In the genomic region with DNA sequence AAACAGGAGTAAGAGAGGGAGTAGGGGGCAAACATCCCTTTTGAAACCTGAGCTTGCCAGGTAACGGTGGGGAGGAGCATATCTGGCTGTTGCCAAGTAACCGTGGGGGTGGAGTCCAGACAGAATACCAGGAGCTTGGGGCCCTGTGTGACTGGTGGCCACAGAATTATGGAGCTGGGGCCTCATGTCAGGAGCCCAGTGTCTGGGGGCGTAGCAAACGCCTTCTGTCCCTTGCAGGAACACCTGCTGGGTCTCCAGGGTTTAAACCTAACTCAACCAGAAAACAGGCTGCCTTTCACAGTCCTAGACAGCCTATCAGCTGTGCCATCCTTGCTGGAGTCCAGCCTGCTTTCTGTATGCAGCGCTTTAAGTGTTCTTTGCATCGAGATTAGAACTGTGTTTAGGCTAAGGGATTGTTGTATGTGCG, we compare ENCODE assay signal across 8 mouse cellular contexts. TPM values are rescaled to one million over a fixed set of nuclear protein-coding genes. Genes with fewer than 3 reads are reported as not detected.
A peak's percentile ranks its signal among the peaks of the same experiment; 100 is the strongest.
DNase-seq lines count a peak whose midpoint lies in the region; ATAC-seq and TF ChIP-seq lines count a peak whose summit lies in the region.

No protein-coding gene starts in this region.

- peak overlapping the region; percentile 29; the same call in 1 of the 2 replicates for H3K9ac ChIP-seq in lung, embryonic 14.5 days
- no peak overlapping the region for H3K9ac ChIP-seq in liver, embryonic 14.5 days (replicated peaks)
- H3K9ac ChIP-seq in stomach, embryonic 15.5 days, result no peak overlapping the region

- H3K9me3 ChIP-seq in lung, embryonic 14.5 days (ENCODE audit: low read depth, low read length), result no peaks in the 10 kb centered on the region
- H3K9me3 ChIP-seq in liver, embryonic 14.5 days (ENCODE audit: control insufficient read depth, low read length), result no peaks in the 10 kb centered on the region
- H3K9me3 ChIP-seq in stomach, embryonic 15.5 days, result no peaks in the 10 kb centered on the region

- peaks cover 15% of the 10 kb centered on the region; the same call in 1 of the 2 replicates for H3K36me3 ChIP-seq in lung, embryonic 14.5 days (ENCODE audit: insufficient read depth)
- H3K36me3 ChIP-seq in liver, embryonic 14.5 days (replicated peaks; ENCODE audit: control insufficient read depth, insufficient read depth, low read depth), result no peaks in the 10 kb centered on the region
- no peaks in the 10 kb centered on the region for H3K36me3 ChIP-seq in stomach, embryonic 15.5 days

- H3K27me3 ChIP-seq in lung, embryonic 14.5 days (ENCODE audit: insufficient read depth, low read length), result no peaks in the 10 kb centered on the region
- no peaks in the 10 kb centered on the region for H3K27me3 ChIP-seq in liver, embryonic 14.5 days (ENCODE audit: control insufficient read depth, insufficient read depth, low read length)
- H3K27me3 ChIP-seq in stomach, embryonic 15.5 days (replicated peaks), result no peaks in the 10 kb centered on the region

- peak; percentile 56 for ATAC-seq in lung, embryonic 14.5 days (ENCODE audit: insufficient read depth)
- ATAC-seq in liver, embryonic 14.5 days (ENCODE audit: insufficient read depth), result peak; percentile 28; the same call in 1 of the 2 replicates
- ATAC-seq in stomach, embryonic 15.5 days (ENCODE audit: insufficient read depth, low FRiP score, low read depth), result peak; percentile 63
- ATAC-seq in granulocyte monocyte progenitor cell, adult 5-6 weeks (replicated peaks; ENCODE audit: poor library complexity, severe bottlenecking), result no peak

- peak; percentile 72 for DNase-seq in lung, embryonic 14.5 days
- DNase-seq in lung, postnatal 25 days (ENCODE audit: low spot score), result no peak
- DNase-seq in forelimb bud, embryonic 11.5 days (ENCODE audit: low read depth, low spot score), result peak; percentile 69
- no peak for DNase-seq in liver, embryonic 14.5 days (ENCODE audit: low read depth in 3 of 3, low spot score in 3 of 3)
- DNase-seq in spleen, adult 12 weeks (ENCODE audit: low spot score), result no peak
- DNase-seq in left cerebral cortex, adult 11 months (ENCODE audit: low spot score), result no peak

- no peak overlapping the region for H3K4me3 ChIP-seq in lung, embryonic 14.5 days (ENCODE audit: low read depth, low read length)
- H3K4me3 ChIP-seq in liver, embryonic 14.5 days (ENCODE audit: insufficient read depth in 1 of 2, low read depth in 2 of 2, low read length in 2 of 2), result no peak overlapping the region
- H3K4me3 ChIP-seq in stomach, embryonic 15.5 days (replicated peaks), result no peak overlapping the region

- WGBS in lung, embryonic 14.5 days, result 22% methylated on average over 7 of the region's 7 CpGs
- WGBS in liver, embryonic 14.5 days (ENCODE audit: insufficient replicate concordance), result 44% methylated on average over 7 of the region's 7 CpGs
- WGBS in stomach, embryonic 15.5 days, result 27% methylated on average over 7 of the region's 7 CpGs

- no peak for TF ChIP-seq CTCF in lung, embryonic 14.5 days (IDR thresholded peaks at IDR 0.05; ENCODE audit: low read depth)
- no peak for TF ChIP-seq CTCF in liver, embryonic 14.5 days (IDR thresholded peaks at IDR 0.05; ENCODE audit: low read depth)

- TF ChIP-seq EP300 in liver, embryonic 14.5 days (IDR thresholded peaks at IDR 0.05; ENCODE audit: low read depth), result no peak

- H3K4me1 ChIP-seq in lung, embryonic 14.5 days (ENCODE audit: insufficient read depth), result peaks cover 43% of the 10 kb centered on the region
- peaks cover 0 to 13% of the 10 kb centered on the region in 2 experiments; a peak in 2 of 4 replicates for H3K4me1 ChIP-seq in liver, embryonic 14.5 days (replicated peaks; ENCODE audit: control insufficient read depth in 2 of 2, insufficient read depth in 2 of 2, low read length in 1 of 2)
- H3K4me1 ChIP-seq in stomach, embryonic 15.5 days, result peaks cover 49% of the 10 kb centered on the region

- peak overlapping the region; percentile 83 for H3K27ac ChIP-seq in lung, embryonic 14.5 days (ENCODE audit: low read depth)
- H3K27ac ChIP-seq in liver, embryonic 14.5 days, result no peak overlapping the region
- peak overlapping the region; percentile 81 for H3K27ac ChIP-seq in stomach, embryonic 15.5 days

- H3K4me2 ChIP-seq in lung, embryonic 14.5 days, result peak overlapping the region; percentile 13; the same call in 1 of the 2 replicates
- no peak overlapping the region for H3K4me2 ChIP-seq in liver, embryonic 14.5 days (ENCODE audit: low read depth)
- H3K4me2 ChIP-seq in stomach, embryonic 15.5 days, result peak overlapping the region; percentile 14; the same call in 1 of the 2 replicates

RNA-seq across cellular contexts. Expression of a gene that starts 57.4 kb away (rescaled TPM):
- 27.9 TPM in 2 replicates for polyA plus RNA-seq in lung, embryonic 14.5 days (2014; fragmentation: Nextera tagmentation; extraction: Ambion mirVana)
- polyA plus RNA-seq in liver, embryonic 14.5 days (2012; rRNA removed), result 0.69 and 1.3 TPM in 2 replicates
- polyA plus RNA-seq in liver, embryonic 14.5 days (2014; fragmentation: Nextera tagmentation; extraction: Ambion mirVana), result 0.73 and 1.2 TPM in 2 replicates
- 29.0 and 29.6 TPM in 2 replicates for polyA plus RNA-seq in stomach, embryonic 15.5 days (2015; fragmentation: Nextera tagmentation; extraction: Ambion mirVana)
- 2.5 and 9.6 TPM in 2 replicates for total RNA-seq in granulocyte monocyte progenitor cell, adult 5-6 weeks (2014; fragmentation: Nextera tagmentation)
- total RNA-seq in granulocyte monocyte progenitor cell, adult 5-6 weeks (2017), result 2.9 and 8.5 TPM in 2 replicates

Comparison
In these comparisons a context has a peak if more than half of its experiments do, and no peak if none do; other contexts are left out.
1. DNase-seq: peak in lung, embryonic 14.5 days (single experiment) and forelimb bud, embryonic 11.5 days (single experiment); none in lung, postnatal 25 days (single experiment), liver, embryonic 14.5 days (0 of 3), spleen, adult 12 weeks (single experiment) and left cerebral cortex, adult 11 months (single experiment).
2. RNA of a gene that starts 57.4 kb away (polyA plus RNA-seq): 29.0 to 29.6 TPM in stomach, embryonic 15.5 days and 27.9 TPM in lung, embryonic 14.5 days; 0.69 to 1.3 TPM in liver, embryonic 14.5 days; every median in the first group is over 10 times any median in the second.